Mouse (Mus musculus) small intestine, adult 2 months (tissue): ENCODE data around the gene 1520401A03Rik.

Experiments used
- CTCF ChIP-seq: fragments of 200-500 bp; IDR thresholded peaks from 2 replicates; pipeline ENCODE4 v1.5.1; 2012; ENCODE audit warnings: low read depth, mild to moderate bottlenecking, control low read depth, inconsistent platforms, low read length, moderate library complexity, mixed read lengths; ENCODE audit not compliant: insufficient replicate concordance, insufficient read length; ENCODE audit errors: extremely low read depth
- POLR2A ChIP-seq: fragments of 200-500 bp; IDR thresholded peaks from 2 replicates; pipeline ENCODE4 v1.6.1; 2012; ENCODE audit warnings: low read depth, mild to moderate bottlenecking, control low read depth, inconsistent platforms, low read length, moderate library complexity

- TF ChIP-seq CTCF (no peak), POLR2A (no peak)
Measured at GRCm38 (mm10) chr17:23746767-23747166, 24.2 kb upstream of the 1520401A03Rik start.
